Mouse (Mus musculus) intestine, postnatal 0 days (tissue): Measurements from ENCODE around the gene Zfp51. TPM values are rescaled to one million over a fixed set of nuclear protein-coding genes. Genes with fewer than 3 reads are reported as not detected.
A peak's percentile ranks its signal among the peaks of the same experiment; 100 is the strongest.
"Not testable (repeated sequence)": the region's sequence is repeated elsewhere in the genome, so short reads cannot be mapped to it uniquely, and the experiment has no call there.

ENCODE experiments used
- ATAC-seq: fragments of 200-750 bp; cut with Nextera tagmentation; 2 replicates; pipeline ENCODE4 v1.8.0; 2017; ENCODE audit warnings: mild to moderate bottlenecking, moderate TSS enrichment, moderate library complexity
- H3K27ac ChIP-seq: fragments of 300-500 bp; sonication (generic); 2 replicates; pipeline ENCODE4 v1.5.1; 2014; ENCODE audit warnings: mild to moderate bottlenecking, low read depth, low read length, moderate library complexity
- H3K27me3 ChIP-seq: fragments of 300-500 bp; sonication (generic); replicated peaks from 2 replicates; pipeline ENCODE4 v1.6.1; 2014; ENCODE audit warnings: low read length, mixed read lengths; ENCODE audit not compliant: control insufficient read depth, insufficient read depth
- H3K36me3 ChIP-seq: fragments of 300-500 bp; sonication (generic); 2 replicates; pipeline ENCODE4 v1.6.1; 2014; ENCODE audit warnings: mild to moderate bottlenecking, moderate library complexity; ENCODE audit not compliant: control insufficient read depth, insufficient read depth
- H3K4me1 ChIP-seq: fragments of 300-500 bp; sonication (generic); replicated peaks from 2 replicates; pipeline ENCODE4 v1.6.1; 2014; ENCODE audit warnings: antibody characterized with exemption, low read length, mixed read lengths; ENCODE audit not compliant: control insufficient read depth, insufficient read depth
- H3K4me2 ChIP-seq: fragments of 300-500 bp; sonication (generic); replicated peaks from 2 replicates; pipeline ENCODE4 v1.6.1; 2014; ENCODE audit warnings: low read depth, mild to moderate bottlenecking, moderate library complexity
- H3K4me3 ChIP-seq: fragments of 300-500 bp; sonication (generic); 2 replicates; pipeline ENCODE4 v1.5.1; 2014; ENCODE audit warnings: low read depth, low read length
- H3K9ac ChIP-seq: fragments of 300-500 bp; sonication (generic); 2 replicates; pipeline ENCODE4 v1.6.1; 2014; ENCODE audit warnings: mild to moderate bottlenecking, low read depth, low read length
- H3K9me3 ChIP-seq: fragments of 300-500 bp; sonication (generic); 2 replicates; pipeline ENCODE4 v1.6.1; 2016; ENCODE audit warnings: mixed run types; ENCODE audit not compliant: control insufficient read depth
- CTCF ChIP-seq: sonication (generic); IDR thresholded peaks from 2 replicates; pipeline ENCODE4 v1.5.1; 2016; ENCODE audit warnings: low read depth, mild to moderate bottlenecking, control low read depth, antibody characterized with exemption, moderate library complexity
- WGBS: fragments of 180-500 bp; shearing (Covaris S2); extraction: QIAGEN DNeasy Blood & Tissue Kit; methylation state at CpG from one replicate; pipeline ENCODE4 v1.1.7; 2014; 5-methylcytosine and 5-hydroxymethylcytosine counted together
- polyA plus RNA-seq: library from polyadenylated mRNA; unstranded; fragments of >200 nt; fragmentation: Nextera tagmentation; extraction: Ambion mirVana; gene quantifications from 2 replicates; pipeline ENCODE4 v1.2.1, GENCODE M21; 2015

Zfp51 gene
- polyA plus RNA-seq, 1 experiment from 2014 or later = 8.3 TPM

DNA sequence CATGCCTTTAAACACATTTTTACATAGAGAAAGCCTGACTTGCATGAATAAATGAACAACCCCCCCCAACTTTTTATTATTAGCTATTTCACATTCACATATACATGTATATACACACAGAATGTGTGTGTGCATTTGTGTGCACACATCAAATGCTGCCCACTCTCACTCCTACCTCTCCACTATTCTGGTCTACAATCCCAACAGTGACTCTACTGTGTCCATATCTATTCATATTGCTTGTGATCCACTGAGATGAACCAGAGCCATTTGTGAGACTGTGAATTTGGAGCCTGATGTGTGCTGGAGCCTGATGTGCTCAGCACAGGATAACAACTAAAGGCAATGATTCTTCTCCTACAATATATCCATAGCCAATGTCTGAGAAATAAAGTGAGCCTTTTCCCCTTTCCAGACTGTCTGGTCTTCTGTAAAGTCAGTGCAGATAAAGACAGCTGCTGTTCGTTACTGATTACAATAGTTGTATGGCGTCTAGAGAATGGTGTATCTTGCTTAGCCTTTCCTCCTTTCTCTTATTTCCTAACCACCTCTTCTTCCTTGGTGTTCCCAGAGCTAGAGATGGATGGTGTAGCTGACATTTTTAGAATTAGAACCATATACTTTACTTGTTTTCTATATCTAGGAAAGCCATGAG is 22.6 kb downstream of the Zfp51 start:
- Histone ChIP-seq H3K4me3 (no peak overlapping the region), H3K9me3 (no peaks in the 10 kb centered on the region), H3K4me2 (no peak overlapping the region), H3K9ac (no peak overlapping the region), H3K27ac (no peak overlapping the region), H3K36me3 (no peaks in the 10 kb centered on the region), H3K4me1 (no peaks in the 10 kb centered on the region), H3K27me3 (no peaks in the 10 kb centered on the region)
- ATAC-seq = no peak
- TF ChIP-seq CTCF = no peak
- 27% methylated on average over 2 of the region's 2 CpGs for WGBS

DNA sequence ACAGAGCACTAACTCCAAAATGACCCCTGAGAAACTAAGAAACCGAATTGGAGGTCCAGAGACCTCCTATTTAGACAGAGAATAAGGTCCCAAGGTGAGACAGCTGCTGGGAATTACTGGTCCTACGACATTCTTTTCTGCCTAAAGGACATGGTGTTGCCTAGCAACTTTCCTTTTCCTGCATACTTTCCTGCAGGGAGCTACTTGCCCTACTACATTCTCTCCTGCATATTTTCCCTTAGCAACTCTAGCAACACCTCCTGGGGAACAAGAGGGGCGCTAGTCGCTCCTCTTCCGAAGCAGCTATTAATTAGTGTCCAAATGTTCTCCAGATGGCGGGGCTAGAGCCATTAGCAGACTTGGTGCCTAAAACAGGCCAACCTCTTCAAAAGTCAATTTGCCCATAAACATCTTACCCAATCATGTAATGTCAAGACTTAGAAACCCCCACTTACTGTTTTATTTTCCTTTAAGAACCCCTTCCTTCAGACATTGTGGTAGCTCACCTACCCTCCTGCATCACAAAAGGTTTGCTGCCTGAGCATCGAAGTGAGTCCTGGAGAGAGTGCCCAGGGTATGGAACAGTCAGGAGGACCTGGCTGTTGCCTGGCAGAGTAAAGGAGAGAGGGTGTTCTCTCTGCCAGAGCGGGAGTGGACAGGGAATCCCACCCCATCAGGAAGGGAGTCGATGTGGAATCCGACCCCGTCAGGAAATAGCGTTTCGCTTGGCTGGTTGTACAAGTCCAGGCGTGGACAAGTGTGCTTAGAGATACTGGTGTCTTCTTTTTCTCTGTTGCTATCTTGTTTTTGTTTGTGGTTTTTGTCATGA is 23.4 kb downstream of the Zfp51 start:
- H3K9me3 ChIP-seq = no peaks in the 10 kb centered on the region
- no peak overlapping the region for H3K27ac ChIP-seq
- ATAC-seq = 0 out of 2 replicates have a peak, but pooled peaks have one; percentile 19
- WGBS = 24% methylated on average over 14 of the region's 14 CpGs
- no peaks in the 10 kb centered on the region for H3K4me1 ChIP-seq
- H3K4me2 ChIP-seq = no peak overlapping the region
- no peak overlapping the region for H3K9ac ChIP-seq
- H3K36me3 ChIP-seq = no peaks in the 10 kb centered on the region
- no peaks in the 10 kb centered on the region for H3K27me3 ChIP-seq
- H3K4me3 ChIP-seq = no peak overlapping the region
- peak; percentile 40 for TF ChIP-seq CTCF

DNA sequence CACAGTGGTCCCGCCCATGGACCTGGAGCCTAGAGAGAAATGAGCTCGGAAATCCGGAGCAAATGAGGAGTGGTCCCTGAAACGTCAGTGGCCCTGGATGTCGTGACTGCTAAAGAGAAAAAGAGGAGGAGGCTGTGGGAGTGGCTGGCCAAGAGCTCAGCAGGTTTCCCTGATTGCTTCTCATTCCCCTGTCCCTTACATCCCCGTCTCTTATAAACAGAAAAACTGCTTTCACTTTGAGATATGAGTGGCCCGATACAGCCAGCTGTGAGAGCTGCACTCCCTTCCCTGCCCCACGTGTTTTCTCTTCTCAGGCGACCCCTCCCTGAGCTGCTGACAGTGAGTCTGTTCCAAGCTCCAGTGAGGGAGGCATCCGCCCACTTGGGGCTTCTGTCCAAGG is 24.6 kb downstream of the Zfp51 start:
- not testable (repeated sequence) for H3K36me3 ChIP-seq, H3K27me3 ChIP-seq, H3K27ac ChIP-seq, ATAC-seq, H3K9ac ChIP-seq, H3K4me3 ChIP-seq, H3K9me3 ChIP-seq, H3K4me1 ChIP-seq
- H3K4me2 ChIP-seq = peak overlapping the region; percentile 32; the same call in 1 of the 2 replicates
- WGBS = 4% methylated on average over 10 of the region's 10 CpGs

DNA sequence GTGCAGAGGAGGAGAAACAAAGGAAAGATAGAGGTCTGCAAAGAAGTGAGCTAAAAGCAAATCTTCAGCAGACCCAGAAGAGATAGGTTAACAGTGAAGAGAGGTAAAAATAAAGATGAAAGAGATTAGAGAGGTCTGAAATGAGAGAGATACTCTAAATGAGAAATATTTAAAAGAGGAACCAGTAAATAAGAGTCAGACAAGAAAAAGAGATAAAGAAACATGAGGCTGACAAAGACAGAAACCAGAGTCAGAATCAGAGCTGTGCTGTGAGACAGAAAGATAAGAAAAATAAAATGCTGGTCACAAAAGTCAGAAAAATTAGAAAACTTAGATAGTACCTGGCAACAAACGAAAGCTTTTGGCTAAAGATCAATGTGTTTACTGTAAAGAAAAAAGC is 25.1 kb downstream of the Zfp51 start:
- 68% methylated on average over 1 of the region's 1 CpGs for WGBS
- H3K36me3 ChIP-seq, H3K4me2 ChIP-seq, H3K4me1 ChIP-seq, H3K27me3 ChIP-seq, ATAC-seq, H3K9ac ChIP-seq, H3K27ac ChIP-seq, H3K9me3 ChIP-seq, H3K4me3 ChIP-seq: not testable (repeated sequence)

DNA sequence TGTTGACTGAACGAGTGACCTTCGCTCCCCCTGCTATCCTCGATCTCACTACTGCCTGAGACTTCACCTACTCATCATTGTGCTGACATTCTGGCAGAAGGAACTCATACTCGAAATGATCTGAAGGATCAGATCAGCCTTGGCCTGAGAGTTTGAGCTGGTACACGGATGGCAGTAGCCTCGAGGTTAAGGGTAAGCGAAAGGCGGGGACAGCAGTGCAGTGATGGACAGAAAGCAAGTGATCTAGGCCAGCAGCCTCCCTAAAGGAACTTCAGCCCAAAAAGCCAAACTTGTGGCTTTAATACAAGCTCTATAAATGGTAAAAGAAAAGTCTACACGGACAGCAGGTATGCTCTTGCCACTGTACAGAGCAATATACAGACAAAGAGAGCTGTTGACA is 26.2 kb downstream of the Zfp51 start:
- not testable (repeated sequence) for H3K9me3 ChIP-seq, H3K27me3 ChIP-seq, H3K36me3 ChIP-seq, H3K4me3 ChIP-seq, H3K27ac ChIP-seq, H3K4me1 ChIP-seq, H3K4me2 ChIP-seq, ATAC-seq, H3K9ac ChIP-seq
- WGBS = 54% methylated on average over 4 of the region's 9 CpGs

DNA sequence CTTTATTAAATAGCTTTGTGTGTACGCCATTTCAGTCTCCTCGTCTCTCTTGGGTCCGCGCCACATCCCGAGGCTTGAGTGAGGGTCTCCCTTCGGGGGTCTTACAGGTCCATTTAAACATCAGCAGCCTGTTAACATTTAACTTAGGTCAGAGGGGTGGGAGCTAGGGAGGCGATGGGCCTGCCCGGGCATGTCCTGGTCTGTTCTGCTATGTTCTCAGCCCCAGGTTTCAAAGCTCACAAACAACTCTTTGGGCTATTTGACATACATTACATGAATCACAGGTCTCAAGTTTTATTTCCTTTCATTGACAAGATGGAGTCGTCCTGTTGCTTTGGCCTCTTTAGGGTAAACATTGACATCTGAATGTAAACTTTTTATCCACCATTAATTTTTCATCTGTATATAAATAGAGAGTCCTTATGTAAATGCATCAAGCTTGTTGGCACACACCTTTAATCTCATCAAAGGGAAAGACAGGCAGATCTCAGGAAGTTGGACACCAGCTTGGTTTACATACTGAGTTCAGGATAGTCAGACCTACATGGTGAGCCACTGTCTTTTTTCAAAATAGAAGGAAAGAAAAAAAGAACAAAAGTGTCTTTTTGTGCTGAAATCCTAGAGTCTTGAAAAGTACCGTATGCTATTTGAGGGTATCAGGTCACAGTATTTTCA is 28.1 kb downstream of the Zfp51 start:
- not testable (repeated sequence) for H3K27me3 ChIP-seq, H3K27ac ChIP-seq, H3K9ac ChIP-seq, H3K36me3 ChIP-seq, H3K4me1 ChIP-seq, H3K4me2 ChIP-seq, ATAC-seq, H3K9me3 ChIP-seq, H3K4me3 ChIP-seq
- 69% methylated on average over 9 of the region's 10 CpGs for WGBS
